Mouse (Mus musculus) ES-E14 (cell line): ENCODE measurements around the gene Ccl2. TPM values are rescaled to one million over a fixed set of nuclear protein-coding genes. Genes with fewer than 3 reads are reported as not detected.

ENCODE experiments used
- DNase-seq: peaks from one replicate; pipeline ENCODE4 v3.0.0-alpha.2; 2013; ENCODE audit warnings: low read depth, low spot score
- H3K27ac ChIP-seq: 2 replicates; pipeline ENCODE4 v1.5.1; 2012; ENCODE audit warnings: low read depth, mild to moderate bottlenecking, low read length, moderate library complexity, mixed read lengths; ENCODE audit not compliant: poor library complexity, insufficient read depth, severe bottlenecking
- H3K36me3 ChIP-seq: 2 replicates; pipeline ENCODE4 v1.6.1; 2012; ENCODE audit warnings: mild to moderate bottlenecking, low read length, moderate library complexity, mixed read lengths; ENCODE audit not compliant: control insufficient read depth, poor library complexity, insufficient read depth, severe bottlenecking
- H3K4me1 ChIP-seq, 2 experiments: fragments of 150-350 bp in 1 of 2; sonication (generic) in 1 of 2; 2 replicates each; pipeline ENCODE4 v1.6.1; 2012; ENCODE audit warnings: low read length in 2 of 2, mild to moderate bottlenecking in 1 of 2, mixed read lengths in 1 of 2; ENCODE audit not compliant: control insufficient read depth in 2 of 2, insufficient read depth in 2 of 2, poor library complexity in 1 of 2
- H3K4me3 ChIP-seq, 2 experiments: fragments of 150-350 bp in 1 of 2; sonication (generic) in 1 of 2; 2 replicates each; pipeline ENCODE4 v1.5.1; 2012; ENCODE audit warnings: low read length in 2 of 2, low read depth in 1 of 2, mild to moderate bottlenecking in 1 of 2, mixed read lengths in 1 of 2; ENCODE audit not compliant: insufficient read depth in 1 of 2, poor library complexity in 1 of 2, severe bottlenecking in 1 of 2
- H3K9ac ChIP-seq: 2 replicates; pipeline ENCODE4 v1.6.1; 2012; ENCODE audit warnings: low read depth, mild to moderate bottlenecking, low read length, mixed read lengths; ENCODE audit not compliant: poor library complexity, insufficient read depth, severe bottlenecking
- H3K9me3 ChIP-seq: fragments of 150-350 bp; sonication (generic); 2 replicates; pipeline ENCODE4 v1.6.1; 2012; ENCODE audit warnings: low read depth, mild to moderate bottlenecking, low read length; ENCODE audit not compliant: control insufficient read depth, insufficient read depth
- CHD2 ChIP-seq: IDR thresholded peaks from 2 replicates; pipeline ENCODE4 v1.6.1; 2014; ENCODE audit warnings: mild to moderate bottlenecking, low read depth, low read length, inconsistent platforms
- HCFC1 ChIP-seq: IDR thresholded peaks from 2 replicates; pipeline ENCODE4 v1.6.1; 2012; ENCODE audit warnings: low read length, inconsistent platforms, borderline replicate concordance; ENCODE audit not compliant: insufficient read depth
- MAFK ChIP-seq: IDR thresholded peaks from 2 replicates; pipeline ENCODE4 v1.6.1; 2014; ENCODE audit warnings: mild to moderate bottlenecking, low read depth, low read length, inconsistent platforms; ENCODE audit not compliant: insufficient read depth
- ZC3H11A ChIP-seq: IDR thresholded peaks from 2 replicates; pipeline ENCODE4 v1.6.1; 2012; ENCODE audit warnings: low read depth, mild to moderate bottlenecking, inconsistent platforms, low read length, borderline replicate concordance
- ZNF384 ChIP-seq: IDR thresholded peaks from 2 replicates; pipeline ENCODE4 v1.6.1; 2012; ENCODE audit warnings: low read depth, low read length, inconsistent platforms
- in situ Hi-C, 2 experiments: fragments of 600-800 bp; cut with MboI; formaldehyde crosslinking; loops; one replicate each; pipeline ENCODE4 v1.15.1; 2025; ENCODE audit warnings: low sequenced_read_pairs in 2 of 2, inconsistent platforms in 1 of 2; ENCODE audit not compliant: unreplicated experiment in 2 of 2
- total RNA-seq: library from RNA; depleted of rRNA; stranded (reverse); fragments of 300-350 nt; gene quantifications from 2 replicates; pipeline ENCODE4 v1.2.3, GENCODE M21; 2012

Ccl2 gene
- total RNA-seq, 1 experiment, result 7.8 TPM

- Histone ChIP-seq H3K4me3 (no peak overlapping the region), H3K36me3 (no peaks in the 10 kb centered on the region), H3K4me1 (no peaks in the 10 kb centered on the region), H3K27ac (no peak overlapping the region), H3K9ac (no peak overlapping the region), H3K9me3 (no peaks in the 10 kb centered on the region)
- in situ Hi-C loops, result no loop called here
- DNase-seq, result peak; percentile 6
- no peak for TF ChIP-seq CHD2
Observed at GRCm38 (mm10) chr11:82011411-82012193, 23.8 kb upstream of the Ccl2 start.

- no peak for TF ChIP-seq ZNF384
- TF ChIP-seq MAFK, result no peak
- TF ChIP-seq ZC3H11A, result no peak
- TF ChIP-seq HCFC1, result no peak
- TF ChIP-seq CHD2, result no peak
- H3K4me1 ChIP-seq, result no peaks in the 10 kb centered on the region
- H3K27ac ChIP-seq, result no peak overlapping the region
- no peak overlapping the region for H3K4me3 ChIP-seq
- in situ Hi-C loops, result no loop called here
- H3K36me3 ChIP-seq, result no peaks in the 10 kb centered on the region
- no peak for DNase-seq
- no peaks in the 10 kb centered on the region for H3K9me3 ChIP-seq
- H3K9ac ChIP-seq, result no peak overlapping the region
Observed at GRCm38 (mm10) chr11:82013756-82014155, 21.6 kb upstream of the Ccl2 start.

- Histone ChIP-seq H3K27ac (no peak overlapping the region), H3K9me3 (no peaks in the 10 kb centered on the region), H3K36me3 (no peaks in the 10 kb centered on the region), H3K4me3 (no peak overlapping the region), H3K9ac (no peak overlapping the region), H3K4me1 (no peaks in the 10 kb centered on the region)
- no peak for TF ChIP-seq CHD2
- no peak for TF ChIP-seq HCFC1
- no peak for TF ChIP-seq ZNF384
- no peak for TF ChIP-seq MAFK
- no peak for TF ChIP-seq ZC3H11A
- in situ Hi-C loops, result no loop called here
- no peak for DNase-seq
Observed at GRCm38 (mm10) chr11:82015066-82015465, 20.3 kb upstream of the Ccl2 start.

- in situ Hi-C loops, result no loop called here
- no peak overlapping the region for H3K4me3 ChIP-seq
- DNase-seq, result no peak
- H3K36me3 ChIP-seq, result no peaks in the 10 kb centered on the region
- H3K9ac ChIP-seq, result no peak overlapping the region
- TF ChIP-seq HCFC1 (no peak), ZNF384 (no peak), MAFK (no peak), CHD2 (no peak), ZC3H11A (no peak)
- no peaks in the 10 kb centered on the region for H3K4me1 ChIP-seq
- H3K27ac ChIP-seq, result no peak overlapping the region
- H3K9me3 ChIP-seq, result no peaks in the 10 kb centered on the region
Observed at GRCm38 (mm10) chr11:82016181-82016780, 19.1 kb upstream of the Ccl2 start.

- Histone ChIP-seq H3K36me3 (no peaks in the 10 kb centered on the region), H3K4me1 (no peaks in the 10 kb centered on the region), H3K27ac (no peak overlapping the region), H3K4me3 (no peak overlapping the region), H3K9ac (no peak overlapping the region), H3K9me3 (no peaks in the 10 kb centered on the region)
- TF ChIP-seq ZC3H11A, result no peak
- TF ChIP-seq HCFC1, result no peak
- TF ChIP-seq MAFK, result no peak
- no peak for TF ChIP-seq ZNF384
- TF ChIP-seq CHD2, result no peak
- no peak for DNase-seq
- in situ Hi-C loops, result no loop called here
Observed at GRCm38 (mm10) chr11:82019389-82019788, 16.0 kb upstream of the Ccl2 start.
